Mouse (Mus musculus) lung, adult 2 months (tissue): ENCODE results near the gene Srsf3.

ENCODE experiments used
- CTCF ChIP-seq: fragments of 200-500 bp; IDR thresholded peaks from 2 replicates; pipeline ENCODE4 v1.5.1; 2011; ENCODE audit warnings: mild to moderate bottlenecking, low read length, control low read depth; ENCODE audit not compliant: insufficient read depth
- POLR2A ChIP-seq: fragments of 200-500 bp; IDR thresholded peaks from 2 replicates; pipeline ENCODE4 v1.6.1; 2011; ENCODE audit warnings: low read depth, mild to moderate bottlenecking, control low read depth, low read length, borderline replicate concordance; ENCODE audit errors: extremely low read depth

GRCm38 (mm10) chr17:29086916-29087315, 54.5 kb downstream of the Srsf3 start:
- TF ChIP-seq CTCF (no peak), POLR2A (no peak)
